Mouse (Mus musculus): Measurements from ENCODE around the gene Gm49366. TPM values are rescaled to one million over a fixed set of nuclear protein-coding genes. Genes with fewer than 3 reads are reported as not detected.
"Not testable (repeated sequence)": the region's sequence is repeated elsewhere in the genome, so short reads cannot be mapped to it uniquely, and the experiment has no call there.

Gm49366 gene
- polyA plus RNA-seq (2014; fragmentation: Nextera tagmentation; extraction: Ambion mirVana) = not detected in 2 replicates

- not testable (repeated sequence) for H3K27me3 ChIP-seq (ENCODE audit: control insufficient read depth, insufficient read depth, low read length)
- 5% methylated on average over 39 of the region's 39 CpGs for WGBS
- ATAC-seq (ENCODE audit: low FRiP score, low TSS enrichment) = peak; percentile 81
These were observed at the start of gene Gm49366 for GRCm38 (mm10) chr12:84038691-84039111. Gm49366 (plus strand) TSS chr12:84038935.

GRCm38 (mm10) chr12:83989378-83989777 lies 49.4 kb upstream of the Gm49366 start:
- H3K27ac ChIP-seq (ENCODE audit: low read depth, low read length) = no peak overlapping the region
- peaks cover 5% of the 10 kb centered on the region; the same call in 1 of the 2 replicates for H3K36me3 ChIP-seq (ENCODE audit: control insufficient read depth, insufficient read depth, low read length)
- no peak overlapping the region for H3K9ac ChIP-seq (ENCODE audit: low read depth, low read length)
- no peak for ATAC-seq (ENCODE audit: low FRiP score, low TSS enrichment)
- H3K4me3 ChIP-seq (ENCODE audit: low read length) = no peak overlapping the region
- 97% methylated on average over 4 of the region's 4 CpGs for WGBS
- H3K4me2 ChIP-seq (replicated peaks; ENCODE audit: low read depth, low read length) = no peak overlapping the region
- no peaks in the 10 kb centered on the region for H3K4me1 ChIP-seq (ENCODE audit: control insufficient read depth, insufficient read depth, low read length)
- H3K27me3 ChIP-seq (ENCODE audit: control insufficient read depth, insufficient read depth, low read length) = no peaks in the 10 kb centered on the region
- H3K9me3 ChIP-seq (ENCODE audit: control insufficient read depth, low read length) = 0 out of 2 replicates have a peak, but pooled peaks cover 3% of the 10 kb centered on the region

More at GRCm38 (mm10) chr12:84038691-84039111, at the start of gene Gm49366:
- Histone ChIP-seq H3K4me2 (replicated peaks; ENCODE audit: low read depth, low read length) (peak within 1 kb of the TSS; percentile 74), H3K9ac (ENCODE audit: low read depth, low read length) (peak within 1 kb of the TSS; percentile 44), H3K4me3 (ENCODE audit: low read length) (peak within 1 kb of the TSS; percentile 36)
- not testable (repeated sequence) for H3K9me3 ChIP-seq (ENCODE audit: control insufficient read depth, low read length); H3K36me3 ChIP-seq (ENCODE audit: control insufficient read depth, insufficient read depth, low read length); H3K27ac ChIP-seq (ENCODE audit: low read depth, low read length); H3K4me1 ChIP-seq (ENCODE audit: control insufficient read depth, insufficient read depth, low read length)

- H3K4me2 ChIP-seq (replicated peaks; ENCODE audit: low read depth, low read length) = no peak overlapping the region
These were observed 41.5 kb upstream of the Gm49366 start for GRCm38 (mm10) chr12:83997221-83997620.

DNA sequence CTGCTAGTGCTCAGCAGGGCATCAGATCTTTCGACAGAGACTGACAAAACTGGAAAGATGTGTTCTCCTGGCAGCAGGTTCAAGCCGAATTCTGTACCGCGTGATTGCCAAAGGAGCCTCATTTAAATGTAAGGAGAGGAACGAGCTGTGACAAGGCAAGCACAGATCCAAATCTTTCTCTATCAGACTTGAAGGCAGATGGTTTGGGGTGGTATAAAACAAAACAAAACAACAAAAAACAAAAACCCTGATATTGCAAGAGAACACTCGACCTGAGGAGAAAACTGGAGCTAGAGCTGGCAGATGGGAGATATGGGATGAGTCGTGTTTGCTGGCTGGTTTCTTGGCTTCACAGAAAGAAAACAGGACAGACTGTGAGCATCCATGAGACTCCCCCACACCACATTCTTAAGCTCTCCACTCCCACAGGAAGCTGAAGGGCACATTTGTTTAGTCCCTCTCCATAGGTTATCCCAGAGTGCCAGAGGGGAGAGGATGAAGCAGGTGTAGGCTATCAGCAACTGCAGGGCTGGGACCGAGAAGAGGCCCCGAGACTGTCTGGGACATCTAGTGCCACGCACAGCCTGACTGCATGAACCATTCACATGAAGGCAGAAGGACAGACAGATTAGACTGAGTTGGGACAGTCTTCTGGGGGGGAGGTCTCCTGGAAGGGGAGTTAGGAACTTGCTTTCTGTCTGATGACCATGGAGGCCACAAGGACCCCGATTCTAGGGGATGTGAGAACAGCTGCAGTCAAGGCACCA lies 40.2 kb upstream of the Gm49366 start:
- Histone ChIP-seq H3K4me1 (ENCODE audit: control insufficient read depth, insufficient read depth, low read length) (peaks cover 14% of the 10 kb centered on the region), H3K36me3 (ENCODE audit: control insufficient read depth, insufficient read depth, low read length) (peaks cover 3% of the 10 kb centered on the region; the same call in 1 of the 2 replicates), H3K27me3 (ENCODE audit: control insufficient read depth, insufficient read depth, low read length) (no peaks in the 10 kb centered on the region), H3K4me2 (replicated peaks; ENCODE audit: low read depth, low read length) (no peak overlapping the region), H3K9me3 (ENCODE audit: control insufficient read depth, low read length) (0 out of 2 replicates have a peak, but pooled peaks cover 2% of the 10 kb centered on the region), H3K27ac (ENCODE audit: low read depth, low read length) (no peak overlapping the region), H3K4me3 (ENCODE audit: low read length) (no peak overlapping the region), H3K9ac (ENCODE audit: low read depth, low read length) (no peak overlapping the region)
- WGBS = 43% methylated on average over 11 of the region's 11 CpGs
- peak; percentile 60; the same call in 1 of the 2 replicates for ATAC-seq (ENCODE audit: low FRiP score, low TSS enrichment)

More at GRCm38 (mm10) chr12:83997221-83997620, 41.5 kb upstream of the Gm49366 start:
- Histone ChIP-seq H3K9me3 (ENCODE audit: control insufficient read depth, low read length) (no peaks in the 10 kb centered on the region), H3K36me3 (ENCODE audit: control insufficient read depth, insufficient read depth, low read length) (peaks cover 5% of the 10 kb centered on the region; the same call in 1 of the 2 replicates), H3K27ac (ENCODE audit: low read depth, low read length) (no peak overlapping the region), H3K9ac (ENCODE audit: low read depth, low read length) (no peak overlapping the region), H3K4me1 (ENCODE audit: control insufficient read depth, insufficient read depth, low read length) (peaks cover 14% of the 10 kb centered on the region), H3K4me3 (ENCODE audit: low read length) (no peak overlapping the region), H3K27me3 (ENCODE audit: control insufficient read depth, insufficient read depth, low read length) (no peaks in the 10 kb centered on the region)
- WGBS = 66% methylated on average over 2 of the region's 2 CpGs
- no peak for ATAC-seq (ENCODE audit: low FRiP score, low TSS enrichment)

DNA sequence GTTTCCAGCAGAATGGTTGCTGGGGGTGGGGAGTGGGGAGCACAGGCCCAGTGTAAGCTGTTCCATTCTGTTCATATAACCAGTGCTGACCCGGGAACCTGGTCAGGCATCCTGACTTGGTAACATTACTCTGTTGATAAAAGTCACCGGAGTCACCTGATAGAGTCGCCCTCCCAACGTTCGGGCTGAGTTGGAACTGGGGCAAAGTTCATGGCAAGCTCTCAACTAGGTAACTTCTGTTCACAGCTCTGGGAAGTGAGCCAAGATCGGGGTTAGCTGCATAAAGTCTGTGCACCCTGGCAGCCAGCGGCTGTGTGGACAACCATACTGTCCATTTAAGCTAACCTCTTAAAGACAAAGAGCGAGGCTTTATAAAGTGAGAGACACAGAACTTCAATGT lies 39.5 kb upstream of the Gm49366 start:
- H3K27ac ChIP-seq (ENCODE audit: low read depth, low read length); H3K27me3 ChIP-seq (ENCODE audit: control insufficient read depth, insufficient read depth, low read length); H3K9me3 ChIP-seq (ENCODE audit: control insufficient read depth, low read length); H3K4me2 ChIP-seq (replicated peaks; ENCODE audit: low read depth, low read length); H3K36me3 ChIP-seq (ENCODE audit: control insufficient read depth, insufficient read depth, low read length); H3K9ac ChIP-seq (ENCODE audit: low read depth, low read length); H3K4me3 ChIP-seq (ENCODE audit: low read length): not testable (repeated sequence)
- 0 out of 2 replicates have a peak, but pooled peaks have one; percentile 39 for ATAC-seq (ENCODE audit: low FRiP score, low TSS enrichment)
- peaks cover 14% of the 10 kb centered on the region for H3K4me1 ChIP-seq (ENCODE audit: control insufficient read depth, insufficient read depth, low read length)
- 37% methylated on average over 8 of the region's 8 CpGs for whole genome bisulfite sequencing

- no peaks in the 10 kb centered on the region for H3K27me3 ChIP-seq (ENCODE audit: control insufficient read depth, insufficient read depth, low read length)
- no peak for ATAC-seq (ENCODE audit: low FRiP score, low TSS enrichment)
- 23% methylated on average over 3 of the region's 3 CpGs for WGBS
- 0 out of 2 replicates have a peak, but pooled peaks cover 2% of the 10 kb centered on the region for H3K9me3 ChIP-seq (ENCODE audit: control insufficient read depth, low read length)
- H3K4me3 ChIP-seq (ENCODE audit: low read length) = no peak overlapping the region
- H3K4me2 ChIP-seq (replicated peaks; ENCODE audit: low read depth, low read length) = no peak overlapping the region
- no peaks in the 10 kb centered on the region for H3K36me3 ChIP-seq (ENCODE audit: control insufficient read depth, insufficient read depth, low read length)
- peaks cover 14% of the 10 kb centered on the region for H3K4me1 ChIP-seq (ENCODE audit: control insufficient read depth, insufficient read depth, low read length)
- H3K27ac ChIP-seq (ENCODE audit: low read depth, low read length) = no peak overlapping the region
- no peak overlapping the region for H3K9ac ChIP-seq (ENCODE audit: low read depth, low read length)
These were observed 38.3 kb upstream of the Gm49366 start for GRCm38 (mm10) chr12:84000418-84000817.

DNA sequence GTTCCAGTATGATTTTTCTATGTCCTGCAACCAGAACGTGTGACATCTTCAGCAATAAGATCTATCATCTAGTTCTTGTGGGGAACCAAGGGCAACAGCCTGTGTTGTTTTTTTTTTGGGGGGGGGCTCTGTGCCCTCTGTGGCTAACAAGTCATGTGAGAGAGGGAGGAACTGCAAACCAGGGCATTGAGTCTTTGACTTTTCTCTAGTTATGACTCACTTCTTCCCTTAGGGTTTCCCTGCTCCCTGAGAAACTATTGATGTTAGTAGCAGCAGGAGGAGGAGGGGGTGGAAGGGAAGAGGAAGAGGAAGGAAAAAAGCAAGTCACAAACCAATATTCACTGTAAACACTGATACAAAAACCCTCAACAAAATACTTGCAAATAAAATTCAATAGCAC lies 34.9 kb upstream of the Gm49366 start:
- WGBS = 73% methylated on average over 1 of the region's 1 CpGs
- Histone ChIP-seq H3K9me3 (ENCODE audit: control insufficient read depth, low read length) (0 out of 2 replicates have a peak, but pooled peaks cover 2% of the 10 kb centered on the region), H3K4me2 (replicated peaks; ENCODE audit: low read depth, low read length) (no peak overlapping the region), H3K27ac (ENCODE audit: low read depth, low read length) (no peak overlapping the region), H3K36me3 (ENCODE audit: control insufficient read depth, insufficient read depth, low read length) (no peaks in the 10 kb centered on the region), H3K9ac (ENCODE audit: low read depth, low read length) (no peak overlapping the region), H3K4me1 (ENCODE audit: control insufficient read depth, insufficient read depth, low read length) (peaks cover 10% of the 10 kb centered on the region), H3K27me3 (ENCODE audit: control insufficient read depth, insufficient read depth, low read length) (no peaks in the 10 kb centered on the region), H3K4me3 (ENCODE audit: low read length) (no peak overlapping the region)
- ATAC-seq (ENCODE audit: low FRiP score, low TSS enrichment) = no peak

- Histone ChIP-seq H3K27me3 (ENCODE audit: control insufficient read depth, insufficient read depth, low read length) (no peaks in the 10 kb centered on the region), H3K9ac (ENCODE audit: low read depth, low read length) (no peak overlapping the region), H3K4me3 (ENCODE audit: low read length) (no peak overlapping the region), H3K4me1 (ENCODE audit: control insufficient read depth, insufficient read depth, low read length) (peaks cover 6% of the 10 kb centered on the region), H3K27ac (ENCODE audit: low read depth, low read length) (no peak overlapping the region), H3K36me3 (ENCODE audit: control insufficient read depth, insufficient read depth, low read length) (no peaks in the 10 kb centered on the region), H3K9me3 (ENCODE audit: control insufficient read depth, low read length) (0 out of 2 replicates have a peak, but pooled peaks cover 2% of the 10 kb centered on the region), H3K4me2 (replicated peaks; ENCODE audit: low read depth, low read length) (no peak overlapping the region)
- no peak for ATAC-seq (ENCODE audit: low FRiP score, low TSS enrichment)
- WGBS = 96% methylated on average over 10 of the region's 12 CpGs
These were observed 30.5 kb upstream of the Gm49366 start for GRCm38 (mm10) chr12:84008251-84008650.

- H3K27ac ChIP-seq (ENCODE audit: low read depth, low read length) = no peak overlapping the region
- peak overlapping the region; percentile 51 for H3K4me2 ChIP-seq (replicated peaks; ENCODE audit: low read depth, low read length)
- 72% methylated on average over 8 of the region's 8 CpGs for WGBS
- H3K9me3 ChIP-seq (ENCODE audit: control insufficient read depth, low read length) = no peaks in the 10 kb centered on the region
- ATAC-seq (ENCODE audit: low FRiP score, low TSS enrichment) = no peak
- H3K36me3 ChIP-seq (ENCODE audit: control insufficient read depth, insufficient read depth, low read length) = no peaks in the 10 kb centered on the region
- H3K4me1 ChIP-seq (ENCODE audit: control insufficient read depth, insufficient read depth, low read length) = peaks cover 6% of the 10 kb centered on the region
- H3K9ac ChIP-seq (ENCODE audit: low read depth, low read length) = no peak overlapping the region
- H3K4me3 ChIP-seq (ENCODE audit: low read length) = peak overlapping the region; percentile 43; the same call in 1 of the 2 replicates
- no peaks in the 10 kb centered on the region for H3K27me3 ChIP-seq (ENCODE audit: control insufficient read depth, insufficient read depth, low read length)
These were observed 30.0 kb upstream of the Gm49366 start for GRCm38 (mm10) chr12:84008729-84009128.

Measured in kidney, embryonic 14.5 days (tissue).